Mouse (Mus musculus): ENCODE data around the gene Smim24. TPM values are rescaled to one million over a fixed set of nuclear protein-coding genes. Genes with fewer than 3 reads are reported as not detected.
A peak's percentile ranks its signal among the peaks of the same experiment; 100 is the strongest.

Smim24 gene
- under 1 TPM; 0.91 to 0.98 TPM for total RNA-seq (2021)
- long read RNA-seq, experiment 1, result 0 reads
- long read RNA-seq, experiment 2, partial matches to known transcripts, result 1 of 2 reads
- long read RNA-seq, experiment 2, other reads (novel, unspliced or antisense), result 1 of 2 reads

- no peak for DNase-seq (ENCODE audit: low spot score in 2 of 2)
These were observed at the start of gene Smim24 for GRCm38 (mm10) chr10:81392781-81393185. Gene Smim24 (plus strand): TSS chr10:81393051.

DNA sequence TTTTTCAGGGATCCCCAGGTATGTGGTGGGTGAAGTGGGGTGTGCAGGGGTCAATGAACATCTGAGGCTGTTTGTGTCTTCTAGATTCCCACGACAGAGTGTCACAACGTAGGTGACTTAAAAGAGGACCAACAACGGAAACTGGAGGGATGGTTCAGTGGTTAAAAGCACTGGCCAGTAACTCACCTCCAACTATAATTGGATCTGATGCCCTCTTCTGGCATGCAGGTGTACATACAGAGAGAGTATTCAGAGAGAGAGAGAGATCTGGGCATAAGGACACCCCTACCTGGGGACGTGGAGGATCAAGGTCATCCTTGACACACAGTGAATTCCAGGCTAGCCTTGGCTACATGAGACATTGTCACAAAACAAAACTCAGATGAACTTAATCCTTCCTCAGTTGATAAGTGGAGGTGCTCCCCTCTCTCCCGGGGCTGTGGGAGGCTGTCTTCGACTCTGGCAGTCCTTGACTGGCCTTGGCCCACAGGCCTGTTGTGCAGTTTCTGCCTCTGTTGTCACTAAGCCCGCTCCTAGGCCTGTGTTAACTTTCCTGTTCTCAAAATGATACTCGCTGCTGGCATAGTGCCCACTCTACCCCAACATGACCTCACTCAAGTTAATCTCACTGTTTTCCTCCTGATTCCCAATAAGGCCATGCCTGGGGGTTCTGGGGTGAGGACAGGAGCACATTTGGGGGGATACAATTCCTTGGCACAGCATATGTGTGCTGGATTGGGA is 48.3 kb upstream of the Smim24 start:
- no peak for DNase-seq (ENCODE audit: low spot score in 2 of 2)

DNA sequence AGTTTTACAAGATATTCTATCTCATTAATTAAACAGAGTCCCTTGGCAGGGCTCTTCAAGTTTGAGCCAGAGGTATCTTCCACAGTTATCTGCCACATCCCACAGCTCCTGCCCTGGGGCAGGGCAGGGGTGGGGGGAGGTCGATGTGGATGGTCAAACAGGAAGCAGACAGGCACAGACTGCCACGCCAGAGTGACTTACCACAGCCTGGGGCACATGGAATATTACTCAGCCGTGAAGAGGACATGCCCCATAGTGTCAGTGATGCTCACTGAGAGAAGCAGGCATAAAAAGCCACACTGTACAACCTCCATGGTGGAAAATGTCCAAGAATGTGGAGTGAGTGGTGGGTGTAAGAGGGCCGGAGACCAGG is 47.7 kb upstream of the Smim24 start:
- no peak for DNase-seq (ENCODE audit: low spot score in 2 of 2)

DNA sequence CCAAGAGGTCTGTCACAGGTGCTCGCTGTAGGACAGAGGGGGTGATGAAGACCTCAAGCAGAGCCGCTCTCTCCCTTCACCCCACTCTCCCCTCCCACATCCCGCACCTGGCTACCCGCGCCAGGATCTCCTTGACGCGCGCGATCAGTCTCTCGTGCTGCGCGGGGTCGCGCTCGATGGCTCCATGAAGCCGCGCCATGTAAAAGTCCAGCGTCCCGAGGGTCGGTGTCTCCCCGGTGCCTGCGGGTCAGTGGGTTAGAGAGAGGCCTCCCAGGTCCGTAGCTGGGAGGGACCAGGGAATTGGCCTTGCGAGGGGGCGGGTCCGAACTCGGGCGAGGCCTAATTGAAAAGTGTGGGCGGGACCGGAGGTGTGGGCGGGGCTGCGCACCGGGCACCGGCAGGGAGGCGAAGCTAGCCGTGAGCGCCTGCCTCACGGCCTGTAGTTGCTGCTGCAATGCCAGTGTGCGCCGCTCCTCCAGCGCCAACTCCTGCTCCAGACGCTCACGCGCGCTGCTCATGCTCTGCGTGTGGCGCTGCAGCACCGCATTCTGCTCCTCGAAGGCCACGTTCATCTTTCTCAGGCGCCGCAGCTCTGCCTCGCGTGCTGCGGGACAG is 46.3 kb upstream of the Smim24 start:
- no peak for DNase-seq (ENCODE audit: low spot score in 2 of 2)

- DNase-seq (ENCODE audit: low spot score in 2 of 2), result no peak
These were observed 43.7 kb upstream of the Smim24 start for GRCm38 (mm10) chr10:81349146-81349545.

- no peak for DNase-seq (ENCODE audit: low spot score in 2 of 2)
These were observed 42.9 kb upstream of the Smim24 start for GRCm38 (mm10) chr10:81349961-81350350.

GRCm38 (mm10) chr10:81350351-81351063 is 42.3 kb upstream of the Smim24 start, which contains the start of gene Hmg20b:
Gene Hmg20b (minus strand): TSS chr10:81350480.
- peak; percentile 98 to 99 for DNase-seq (ENCODE audit: low spot score in 2 of 2)

DNA sequence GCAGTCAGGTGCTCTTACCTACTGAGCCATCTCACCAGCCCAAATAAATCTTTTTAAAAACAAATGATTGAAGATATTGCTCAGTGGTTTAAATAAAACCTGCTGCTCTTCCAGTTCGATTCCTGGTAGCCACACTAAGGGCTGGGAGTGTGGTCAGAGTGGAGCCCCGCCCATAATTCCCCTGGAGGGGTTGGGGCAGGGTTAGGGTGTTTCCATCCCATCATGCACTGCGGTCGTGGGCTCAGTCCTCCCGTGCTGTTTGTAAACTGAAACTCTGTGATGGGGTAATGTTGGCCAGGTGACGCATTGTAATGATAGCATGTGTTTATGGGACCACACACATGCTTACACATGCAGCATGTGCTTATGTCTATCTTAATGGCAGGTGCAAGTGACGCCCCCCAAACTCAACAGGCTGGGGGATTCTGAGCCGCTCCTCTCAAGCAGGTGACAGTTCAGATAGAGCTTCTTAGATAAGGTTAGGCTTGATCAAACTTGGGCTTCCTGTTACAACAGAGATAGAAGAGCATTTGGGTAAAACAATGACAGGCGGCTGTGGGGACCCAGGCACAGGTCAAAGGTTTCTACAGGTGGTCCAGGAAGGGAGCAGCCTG is 41.1 kb upstream of the Smim24 start:
- DNase-seq (ENCODE audit: low spot score in 2 of 2), result no peak

- DNase-seq (ENCODE audit: low spot score in 2 of 2), result no peak
These were observed 37.9 kb upstream of the Smim24 start for GRCm38 (mm10) chr10:81354738-81355477.

- DNase-seq (ENCODE audit: low spot score in 2 of 2), result no peak
These were observed 37.3 kb upstream of the Smim24 start for GRCm38 (mm10) chr10:81355533-81355932.

- DNase-seq (ENCODE audit: low spot score in 2 of 2), result no peak
These were observed 36.4 kb upstream of the Smim24 start for GRCm38 (mm10) chr10:81356352-81356990.

DNA sequence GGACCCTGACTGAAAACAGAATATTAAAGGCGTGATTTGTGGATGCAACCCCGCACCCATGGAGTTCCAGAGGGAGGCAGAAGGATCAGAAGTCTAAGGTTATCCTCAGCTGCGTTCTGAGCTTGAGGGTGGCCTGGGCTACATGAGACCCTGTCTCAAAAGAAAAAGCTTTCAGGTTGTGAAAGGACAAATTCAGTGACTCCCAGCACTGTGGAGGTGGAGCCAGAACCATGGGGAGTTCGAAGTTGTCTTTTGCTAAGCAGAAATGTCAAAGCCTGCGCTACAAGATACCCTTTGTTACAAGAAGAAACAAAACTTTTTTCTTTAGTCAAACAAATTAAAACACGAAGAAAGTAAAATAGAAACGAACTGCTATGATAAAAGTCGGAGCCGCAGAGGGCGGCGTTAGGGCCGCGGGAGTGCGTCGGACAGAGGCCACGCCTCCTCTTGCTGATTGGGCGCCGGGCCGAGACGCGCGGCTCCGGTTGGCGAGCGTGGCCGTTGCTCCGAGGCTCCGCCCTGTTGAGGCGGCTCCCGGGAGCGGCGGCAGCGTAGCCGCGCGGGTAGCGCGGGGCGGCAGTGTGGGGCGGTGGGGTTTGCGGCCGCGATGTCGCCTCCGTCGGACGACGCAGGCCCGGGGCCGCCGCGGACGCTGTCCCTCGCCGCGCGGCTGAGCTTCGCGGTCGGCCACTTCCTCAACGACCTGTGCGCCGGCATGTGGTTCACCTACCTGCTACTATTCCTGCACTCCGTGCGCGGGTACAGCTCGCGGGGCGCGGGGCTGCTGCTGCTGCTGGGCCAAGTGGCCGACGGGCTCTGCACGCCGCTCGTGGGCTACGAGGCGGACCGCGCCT is 35.6 kb upstream of the Smim24 start, which contains the start of gene Mfsd12:
Gene Mfsd12, plus strand, starts transcription at position 501 of the 854 bp plus-strand sequence.
- DNase-seq (ENCODE audit: low spot score in 2 of 2), result peak; percentile 90 to 94

GRCm38 (mm10) chr10:81358209-81358608 is 34.6 kb upstream of the Smim24 start:
- no peak for DNase-seq (ENCODE audit: low spot score in 2 of 2)

DNA sequence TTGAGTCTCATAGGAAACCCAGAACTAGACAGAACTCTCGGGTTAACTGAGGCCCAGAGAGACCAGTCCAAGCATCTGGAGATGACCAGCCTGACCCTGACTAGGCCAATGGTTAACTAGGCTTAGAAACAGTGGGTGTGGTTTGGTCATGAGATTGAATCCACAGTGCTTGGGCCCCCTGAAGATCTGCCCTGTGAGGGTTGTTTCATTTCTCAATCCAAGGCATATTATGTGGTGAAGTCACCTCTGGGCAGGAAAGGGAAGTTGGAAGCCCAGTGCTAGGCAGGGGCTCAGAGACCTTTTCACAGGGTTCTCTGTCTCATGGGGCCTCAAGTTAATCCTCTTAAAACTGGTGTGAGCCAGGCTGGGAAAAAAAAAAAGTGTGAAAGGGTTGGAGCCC is 34.0 kb upstream of the Smim24 start:
- no peak for DNase-seq (ENCODE audit: low spot score in 2 of 2)

- no peak for DNase-seq (ENCODE audit: low spot score in 2 of 2)
These were observed 32.1 kb upstream of the Smim24 start for GRCm38 (mm10) chr10:81360721-81361120.

DNA sequence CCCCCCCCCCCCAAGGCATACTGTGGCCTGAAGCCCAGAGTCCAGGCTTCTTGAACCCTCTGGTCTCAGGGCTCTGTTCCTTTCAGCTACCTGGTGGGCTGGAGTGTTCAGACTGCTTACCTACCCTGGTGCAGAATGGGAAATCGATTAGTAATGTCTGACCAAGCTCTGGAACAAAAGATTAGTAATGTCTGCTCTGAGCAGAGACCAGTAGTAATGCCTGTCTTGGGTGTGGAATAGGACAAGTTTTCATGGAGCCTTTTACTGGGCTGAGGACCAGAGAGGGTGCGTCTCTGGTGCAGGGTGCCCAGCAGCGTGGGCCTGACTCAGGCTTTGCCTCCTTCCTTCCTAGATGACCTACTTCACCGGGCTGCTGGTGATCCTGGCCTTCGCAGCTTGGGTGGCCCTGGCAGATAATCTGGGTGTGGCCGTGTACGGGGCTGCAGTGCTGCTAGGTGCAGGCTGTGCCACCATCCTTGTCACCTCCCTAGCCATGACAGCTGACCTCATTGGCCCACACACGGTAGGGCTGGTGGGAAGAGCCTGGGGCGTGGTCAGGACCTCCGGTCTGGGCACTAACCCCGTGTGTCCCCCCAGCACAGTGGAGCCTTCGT is 30.4 kb upstream of the Smim24 start:
- DNase-seq (ENCODE audit: low spot score in 2 of 2), result no peak

DNA sequence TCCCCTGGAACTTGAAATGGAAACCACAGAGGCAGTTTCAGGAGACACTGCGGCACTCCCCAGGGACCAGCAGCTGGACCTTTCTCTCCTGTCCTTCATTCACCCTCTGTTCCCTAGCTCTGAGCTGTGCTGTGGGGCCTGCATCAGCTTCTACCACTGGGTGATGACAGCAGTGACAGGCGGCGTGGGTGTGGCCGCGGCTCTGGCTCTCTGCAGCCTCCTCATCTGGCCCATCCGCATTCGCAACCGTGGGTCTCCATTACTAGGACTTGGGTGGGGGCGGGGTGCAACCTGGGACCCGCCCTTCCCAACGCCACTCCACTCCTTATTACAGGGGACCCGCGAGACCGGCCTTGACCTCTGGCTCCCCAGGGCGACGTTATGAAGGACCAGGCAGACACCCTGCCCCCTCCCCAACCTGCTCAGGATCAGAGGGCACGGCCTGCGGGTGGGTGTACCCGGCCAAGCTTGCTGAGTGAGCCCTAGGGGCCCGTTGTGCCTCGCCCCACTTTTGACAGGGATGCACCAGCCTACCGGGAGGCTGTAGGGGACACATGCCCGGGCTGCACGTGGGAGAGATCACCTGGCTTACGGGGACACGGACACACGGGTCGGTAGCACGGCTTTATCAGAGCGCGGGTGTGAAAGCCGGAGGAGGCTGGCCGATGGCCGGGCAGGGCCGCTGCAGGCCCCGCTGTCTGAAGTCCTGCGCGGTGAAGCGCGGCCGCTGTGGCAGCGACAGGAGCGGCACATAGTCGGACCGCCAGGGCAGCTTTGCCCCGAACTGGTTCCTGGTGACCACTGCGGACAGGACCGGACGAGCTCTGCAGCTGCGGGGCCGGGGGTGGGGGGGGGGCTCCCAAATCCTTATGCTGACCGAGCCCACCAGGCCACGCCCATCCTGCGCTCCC is 29.2 kb upstream of the Smim24 start:
- no peak for DNase-seq (ENCODE audit: low spot score in 2 of 2)

- no peak for DNase-seq (ENCODE audit: low spot score in 2 of 2)
These were observed 28.2 kb upstream of the Smim24 start for GRCm38 (mm10) chr10:81364666-81365065.
